Mouse (Mus musculus) WW6 (cell line): ENCODE results near the gene Gm42669.

Source experiments
- DNase-seq: peaks from one replicate; pipeline ENCODE4 v3.0.0-alpha.2; 2013; ENCODE audit warnings: low read depth, low spot score

The Gm42669 gene

GRCm38 (mm10) chr5:107521386-107521785 lies 14.0 kb downstream of the Gm42669 start:
- no peak for DNase-seq

- no peak for DNase-seq
Measured at GRCm38 (mm10) chr5:107521897-107522296, 14.5 kb downstream of the Gm42669 start.

GRCm38 (mm10) chr5:107524281-107524680 lies 16.9 kb downstream of the Gm42669 start:
- DNase-seq: no peak

- DNase-seq: no peak
Measured at GRCm38 (mm10) chr5:107528856-107529255, 21.4 kb downstream of the Gm42669 start.

GRCm38 (mm10) chr5:107533590-107533989 lies 26.2 kb downstream of the Gm42669 start:
- DNase-seq: no peak

GRCm38 (mm10) chr5:107534581-107534980 lies 27.2 kb downstream of the Gm42669 start, which contains the start of gene 1700028K03Rik:
Gene 1700028K03Rik, plus strand, starts transcription at chr5:107534709.
- no peak for DNase-seq

- DNase-seq: no peak
Measured at GRCm38 (mm10) chr5:107541696-107542095, 34.3 kb downstream of the Gm42669 start.

GRCm38 (mm10) chr5:107545927-107546326 lies 38.5 kb downstream of the Gm42669 start:
- DNase-seq: no peak

- no peak for DNase-seq
Measured at GRCm38 (mm10) chr5:107547955-107548354, 40.5 kb downstream of the Gm42669 start.

- no peak for DNase-seq
Measured at GRCm38 (mm10) chr5:107548444-107548843, 41.0 kb downstream of the Gm42669 start.

GRCm38 (mm10) chr5:107554336-107554735 lies 46.9 kb downstream of the Gm42669 start:
- no peak for DNase-seq

- no peak for DNase-seq
Measured at GRCm38 (mm10) chr5:107556969-107557368, 49.5 kb downstream of the Gm42669 start.

GRCm38 (mm10) chr5:107569148-107569547 lies 61.7 kb downstream of the Gm42669 start:
- no peak for DNase-seq

- peak; percentile 67 for DNase-seq
Measured at GRCm38 (mm10) chr5:107597301-107598077, 90.1 kb downstream of the Gm42669 start, which contains the start of the genes Rpap2 and Glmn. Gene Rpap2, plus strand, starts transcription at chr5:107597373. Gene Glmn, minus strand, starts transcription at chr5:107597888.

- DNase-seq: no peak
Measured at GRCm38 (mm10) chr5:107598380-107598779, 91.0 kb downstream of the Gm42669 start.

GRCm38 (mm10) chr5:107611224-107611623 lies 103.8 kb downstream of the Gm42669 start:
- DNase-seq: peak; percentile 9

GRCm38 (mm10) chr5:107617986-107618385 lies 110.6 kb downstream of the Gm42669 start:
- DNase-seq: no peak

- DNase-seq: no peak
Measured at GRCm38 (mm10) chr5:107621327-107621726, 113.9 kb downstream of the Gm42669 start.
